In genomic region chr12:75859936-75860335, GRCm38 (mm10) we compare ENCODE assay signal across 14 mouse cellular contexts. TPM values are rescaled to one million over a fixed set of nuclear protein-coding genes. Genes with fewer than 3 reads are reported as not detected.
A peak's percentile ranks its signal among the peaks of the same experiment; 100 is the strongest.
DNase-seq lines count a peak whose midpoint lies in the region; ATAC-seq lines count a peak whose summit lies in the region.
"Had no signal": no experiment of that assay in that cellular context is flagged by ENCODE, and none has a peak within 500 bp of the region (broad histone marks: within the 10 kb centered on the region; RNA-seq: fewer than 3 reads in every experiment).

No protein-coding gene starts in this region.

- H3K36me3 ChIP-seq in kidney, embryonic 15.5 days = no peaks in the 10 kb centered on the region
- H3K36me3 ChIP-seq in heart, embryonic 12.5 days = peaks cover 2% of the 10 kb centered on the region; the same call in 1 of the 2 replicates
- peaks cover 3% of the 10 kb centered on the region; the same call in 1 of the 2 replicates for H3K36me3 ChIP-seq in hindbrain, embryonic 12.5 days
- H3K36me3 ChIP-seq: midbrain, embryonic 15.5 days; neural tube, embryonic 13.5 days; stomach, embryonic 15.5 days had no signal

- no peak overlapping the region for H3K27ac ChIP-seq in kidney, embryonic 15.5 days
- peak overlapping the region; percentile 51; the same call in 1 of the 2 replicates for H3K27ac ChIP-seq in heart, embryonic 12.5 days (ENCODE audit: poor library complexity, severe bottlenecking)
- H3K27ac ChIP-seq in hindbrain, embryonic 12.5 days = no peak overlapping the region
- H3K27ac ChIP-seq: macrophage; midbrain, embryonic 15.5 days; neural tube, embryonic 13.5 days; stomach, embryonic 15.5 days had no signal

- no peak overlapping the region for H3K9ac ChIP-seq in kidney, embryonic 15.5 days
- no peak overlapping the region for H3K9ac ChIP-seq in heart, embryonic 12.5 days
- H3K9ac ChIP-seq in hindbrain, embryonic 12.5 days = no peak overlapping the region
- H3K9ac ChIP-seq: midbrain, embryonic 15.5 days; neural tube, embryonic 13.5 days; stomach, embryonic 15.5 days had no signal

- peak; percentile 59 for DNase-seq in adrenal gland, adult 2 months
- DNase-seq in adrenal gland, adult 8-10 months = no peak
- DNase-seq in kidney, postnatal 25 days = peak; percentile 33 to 75
- peak; percentile 34 for DNase-seq in lung, postnatal 36 days
- no peak for DNase-seq in frontal cortex, postnatal 25 days (ENCODE audit: low spot score in 2 of 2)
- DNase-seq: kidney, adult 11 months; layer of hippocampus, adult 9-11 months had no signal

- H3K4me1 ChIP-seq in kidney, embryonic 15.5 days = peaks cover 28% of the 10 kb centered on the region
- H3K4me1 ChIP-seq in heart, embryonic 12.5 days (replicated peaks) = peaks cover 26% of the 10 kb centered on the region
- H3K4me1 ChIP-seq in hindbrain, embryonic 12.5 days = peaks cover 7% of the 10 kb centered on the region; the same call in 1 of the 2 replicates
- H3K4me1 ChIP-seq: neural tube, embryonic 13.5 days had no signal

- H3K4me3 ChIP-seq in kidney, embryonic 15.5 days (replicated peaks) = no peak overlapping the region
- H3K4me3 ChIP-seq in heart, embryonic 12.5 days = no peak overlapping the region
- no peak overlapping the region for H3K4me3 ChIP-seq in hindbrain, embryonic 12.5 days
- H3K4me3 ChIP-seq: midbrain, embryonic 15.5 days; neural tube, embryonic 13.5 days; stomach, embryonic 15.5 days had no signal

- no peak for ATAC-seq in kidney, embryonic 15.5 days (replicated peaks; ENCODE audit: low FRiP score)
- no peak for ATAC-seq in heart, embryonic 12.5 days (ENCODE audit: insufficient number of reproducible peaks, low FRiP score)
- ATAC-seq in hindbrain, embryonic 12.5 days (ENCODE audit: low FRiP score) = no peak
- ATAC-seq: midbrain, embryonic 15.5 days had no signal

- 89% methylated on average over 10 of the region's 11 CpGs for WGBS in kidney, embryonic 15.5 days
- WGBS in heart, embryonic 12.5 days = 59% methylated on average over 11 of the region's 11 CpGs
- WGBS in hindbrain, embryonic 12.5 days = 86% methylated on average over 11 of the region's 11 CpGs

- H3K4me2 ChIP-seq in kidney, embryonic 15.5 days = no peak overlapping the region
- H3K4me2 ChIP-seq in heart, embryonic 12.5 days = no peak overlapping the region
- no peak overlapping the region for H3K4me2 ChIP-seq in hindbrain, embryonic 12.5 days (replicated peaks)
- H3K4me2 ChIP-seq: midbrain, embryonic 15.5 days; neural tube, embryonic 13.5 days; stomach, embryonic 15.5 days had no signal

- no peaks in the 10 kb centered on the region for H3K27me3 ChIP-seq in kidney, embryonic 15.5 days
- H3K27me3 ChIP-seq in heart, embryonic 12.5 days (replicated peaks) = no peaks in the 10 kb centered on the region
- H3K27me3 ChIP-seq in hindbrain, embryonic 12.5 days = no peaks in the 10 kb centered on the region
- H3K27me3 ChIP-seq: midbrain, embryonic 15.5 days; neural tube, embryonic 13.5 days; stomach, embryonic 15.5 days had no signal

- H3K9me3 ChIP-seq in kidney, embryonic 15.5 days (replicated peaks) = no peaks in the 10 kb centered on the region
- no peaks in the 10 kb centered on the region for H3K9me3 ChIP-seq in heart, embryonic 12.5 days (replicated peaks)
- no peaks in the 10 kb centered on the region for H3K9me3 ChIP-seq in hindbrain, embryonic 12.5 days (replicated peaks)
- H3K9me3 ChIP-seq: midbrain, embryonic 15.5 days; neural tube, embryonic 13.5 days; stomach, embryonic 15.5 days had no signal

RNA-seq across cellular contexts. Expression of gene Syne2, which starts 42.0 kb away (rescaled TPM):
- 10 to 100 TPM; 44.3 to 45.1 TPM for total RNA-seq in adrenal gland, adult 2 months (2021)
- polyA plus RNA-seq in adrenal gland, adult 2 months (2012; rRNA removed) = 19.1 and 19.5 TPM in 2 replicates
- 10 to 100 TPM; 44.7 to 90.5 (median 59.6) TPM for total RNA-seq in adrenal gland, adult 8-10 months (2022)
- 60.2 and 60.9 TPM in 2 replicates for polyA plus RNA-seq in kidney, embryonic 15.5 days (2015; fragmentation: Nextera tagmentation; extraction: Ambion mirVana)
- 63.7 and 65.4 TPM in 2 replicates for polyA plus RNA-seq in heart, embryonic 12.5 days (2016; fragmentation: Nextera tagmentation; extraction: Ambion mirVana)
- 92.8 and 97.9 TPM in 2 replicates for polyA plus RNA-seq in hindbrain, embryonic 12.5 days (2016; fragmentation: Nextera tagmentation; extraction: Ambion mirVana)

Comparison
In these comparisons a context has a peak if more than half of its experiments do, and no peak if none do; other contexts are left out.
1. DNase-seq: peak in adrenal gland, adult 2 months (single experiment), kidney, postnatal 25 days (2 of 2) and lung, postnatal 36 days (single experiment); none in adrenal gland, adult 8-10 months (single experiment) and frontal cortex, postnatal 25 days (0 of 2).